Mouse (Mus musculus) WW6 (cell line): Measurements from ENCODE around the gene Creb3l1.

Experiments used
- DNase-seq: peaks from one replicate; pipeline ENCODE4 v3.0.0-alpha.2; 2013; ENCODE audit warnings: low read depth, low spot score

Creb3l1 gene

DNA sequence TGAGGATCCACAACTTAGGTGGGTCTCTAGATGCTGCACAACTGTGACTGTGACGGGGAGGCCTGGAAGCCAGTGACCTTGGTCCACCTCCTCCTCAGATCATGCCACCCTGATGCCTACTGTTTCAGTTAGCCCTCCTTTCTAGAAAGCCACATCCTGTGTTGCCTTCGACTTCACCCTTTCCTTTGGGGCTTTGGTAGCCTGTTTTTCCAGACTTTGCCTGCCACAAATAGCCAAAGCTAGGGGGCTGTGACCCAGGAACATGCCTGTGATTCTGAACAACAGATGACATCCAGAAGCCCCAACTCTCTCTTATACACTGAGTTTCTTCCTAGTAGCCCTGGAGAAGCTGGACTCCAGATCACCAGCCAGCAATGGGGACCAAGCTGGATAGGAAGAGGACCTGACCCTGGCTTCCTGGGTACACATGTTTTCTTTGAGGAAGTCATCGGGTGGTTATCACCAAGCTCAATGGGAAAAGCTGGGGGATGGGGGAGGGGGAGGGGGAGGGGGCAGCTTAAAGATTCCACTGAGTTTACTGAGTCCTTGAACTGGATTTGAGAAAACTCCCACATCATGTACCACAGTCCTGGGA is 59.6 kb downstream of the Creb3l1 start:
- no peak for DNase-seq

GRCm38 (mm10) chr2:91963443-91963932 is 60.8 kb downstream of the Creb3l1 start:
- peak; percentile 75 for DNase-seq

DNA sequence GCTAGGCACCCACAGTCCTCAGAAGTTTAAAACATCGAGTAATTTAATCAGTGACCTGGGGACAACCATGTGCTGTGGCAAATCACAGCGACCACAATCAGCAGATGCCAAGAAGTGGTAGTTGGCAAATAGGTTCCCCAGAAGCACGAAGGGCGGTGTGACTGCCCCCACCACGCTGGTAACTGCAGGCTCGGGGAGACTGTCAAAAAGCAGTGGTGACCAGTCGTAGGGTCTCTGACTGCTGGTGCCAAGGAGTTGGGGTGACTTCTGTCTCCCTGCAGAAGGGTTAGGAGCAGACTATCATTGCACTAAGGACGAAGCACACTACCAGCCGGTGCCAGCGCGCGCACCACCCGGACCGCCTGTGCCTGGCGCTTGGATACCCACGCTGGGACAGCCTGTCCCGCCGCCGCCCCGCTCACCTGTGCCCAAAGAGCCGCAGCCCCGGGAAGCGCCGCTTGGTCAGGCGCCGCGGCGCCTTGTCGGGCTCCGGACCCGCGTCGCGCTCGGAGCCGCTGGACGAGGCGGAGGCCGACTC is 61.4 kb downstream of the Creb3l1 start:
- DNase-seq = no peak

GRCm38 (mm10) chr2:91961901-91962761 is 62.2 kb downstream of the Creb3l1 start:
- no peak for DNase-seq

DNA sequence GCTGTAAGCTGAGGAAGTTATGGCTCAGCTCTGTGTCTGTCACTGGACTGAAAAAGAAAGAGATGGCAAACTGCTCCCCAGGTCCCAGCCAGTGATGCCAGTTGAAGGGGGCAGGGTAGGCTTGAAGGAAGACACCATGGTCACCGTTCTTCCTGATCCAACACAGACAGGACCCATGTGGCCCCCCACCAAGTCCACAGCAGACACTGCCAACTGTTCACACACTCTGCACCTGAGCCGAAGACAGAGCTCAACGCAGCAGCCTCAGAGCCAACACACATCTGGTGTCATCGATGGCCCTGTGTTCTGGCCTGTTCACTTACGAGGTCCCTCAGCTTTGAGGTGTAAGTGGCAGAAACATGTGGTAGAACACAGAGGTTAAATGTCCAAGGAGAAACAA is 63.8 kb downstream of the Creb3l1 start:
- DNase-seq = no peak

DNA sequence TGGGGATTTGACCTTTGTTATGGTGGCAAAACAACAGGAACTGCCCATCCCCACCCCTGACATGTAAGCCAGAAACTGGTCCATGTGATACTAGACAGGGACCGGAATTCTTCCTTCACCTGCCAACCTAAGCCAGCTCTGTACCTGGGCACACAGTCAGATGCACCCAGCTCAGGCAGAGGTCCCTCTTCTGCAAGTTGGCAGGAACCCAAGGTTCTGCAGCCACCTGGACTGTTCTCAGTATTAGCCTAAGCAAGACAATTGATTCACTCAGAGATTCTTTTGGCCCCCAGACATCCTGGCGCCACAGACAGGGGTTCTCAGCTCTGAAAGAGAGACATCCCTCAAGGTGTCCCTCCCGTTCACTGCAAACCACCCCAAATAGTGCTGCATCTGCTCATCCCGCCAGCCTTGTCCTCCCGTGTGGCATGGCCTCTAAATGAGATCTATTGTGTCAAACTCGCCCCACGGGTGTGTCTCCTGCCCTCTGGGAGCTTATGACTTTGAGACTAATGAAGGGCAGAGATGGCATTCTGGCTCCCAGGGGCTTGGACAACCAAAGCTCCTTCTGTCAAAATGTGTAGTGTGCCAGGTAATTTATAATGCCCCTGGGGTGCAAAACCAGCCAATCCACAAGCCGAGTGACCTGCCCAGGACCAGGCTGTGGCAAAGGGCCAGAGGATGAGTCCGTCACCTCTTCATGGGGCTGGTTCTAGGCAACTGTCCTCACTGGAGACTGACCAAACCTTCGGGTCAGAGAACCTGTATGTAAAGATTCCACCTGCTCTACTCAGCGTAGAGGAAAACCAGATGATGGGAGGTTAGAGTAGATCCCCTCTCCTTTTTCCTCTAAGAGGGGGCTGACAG is 64.5 kb downstream of the Creb3l1 start:
- DNase-seq = no peak

- DNase-seq = no peak
These were observed 65.4 kb downstream of the Creb3l1 start for GRCm38 (mm10) chr2:91958701-91959457.

DNA sequence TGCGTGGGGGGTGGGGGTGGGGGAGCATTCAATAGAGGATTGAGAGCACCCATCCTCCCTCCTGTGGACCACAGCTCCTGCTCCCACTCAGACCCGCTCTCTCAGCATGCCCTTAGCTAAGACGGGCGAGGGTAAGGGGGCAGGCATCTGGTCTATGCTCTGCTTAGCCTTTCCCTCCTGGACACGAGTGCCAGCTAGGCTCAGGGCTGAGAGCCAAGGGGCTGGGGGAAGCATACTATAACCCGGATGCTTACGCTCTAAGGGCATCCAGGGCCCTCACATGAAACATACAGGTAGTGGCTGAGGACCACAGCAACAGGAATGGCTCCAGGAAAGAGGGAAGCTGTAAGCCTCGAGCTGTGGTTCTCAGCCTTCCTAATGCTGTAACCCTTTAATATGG is 66.3 kb downstream of the Creb3l1 start:
- no peak for DNase-seq

DNA sequence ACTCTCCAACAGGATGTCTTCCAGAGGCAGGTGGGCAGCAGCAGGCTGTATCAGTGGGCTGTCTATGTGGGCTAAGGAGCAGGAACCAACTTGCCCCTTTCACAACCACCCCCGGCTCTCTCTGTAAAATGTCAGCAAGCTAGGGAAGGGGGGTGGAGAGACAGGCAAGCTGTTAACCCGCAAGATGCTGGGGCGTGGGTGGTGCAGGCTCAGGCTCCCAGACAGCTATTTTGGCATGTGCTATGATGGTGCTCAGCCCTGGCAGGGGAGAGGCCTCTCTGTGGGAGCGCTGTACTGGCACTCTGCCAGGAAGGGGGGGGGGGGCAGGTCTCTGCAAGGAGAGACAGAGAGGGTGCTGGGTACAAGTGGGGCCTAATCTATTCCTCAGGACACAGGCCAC is 67.2 kb downstream of the Creb3l1 start:
- no peak for DNase-seq

- DNase-seq = no peak
These were observed 68.4 kb downstream of the Creb3l1 start for GRCm38 (mm10) chr2:91955875-91956274.

- no peak for DNase-seq
These were observed 69.1 kb downstream of the Creb3l1 start for GRCm38 (mm10) chr2:91955121-91955591.

GRCm38 (mm10) chr2:91953825-91954224 is 70.5 kb downstream of the Creb3l1 start:
- DNase-seq = no peak

DNA sequence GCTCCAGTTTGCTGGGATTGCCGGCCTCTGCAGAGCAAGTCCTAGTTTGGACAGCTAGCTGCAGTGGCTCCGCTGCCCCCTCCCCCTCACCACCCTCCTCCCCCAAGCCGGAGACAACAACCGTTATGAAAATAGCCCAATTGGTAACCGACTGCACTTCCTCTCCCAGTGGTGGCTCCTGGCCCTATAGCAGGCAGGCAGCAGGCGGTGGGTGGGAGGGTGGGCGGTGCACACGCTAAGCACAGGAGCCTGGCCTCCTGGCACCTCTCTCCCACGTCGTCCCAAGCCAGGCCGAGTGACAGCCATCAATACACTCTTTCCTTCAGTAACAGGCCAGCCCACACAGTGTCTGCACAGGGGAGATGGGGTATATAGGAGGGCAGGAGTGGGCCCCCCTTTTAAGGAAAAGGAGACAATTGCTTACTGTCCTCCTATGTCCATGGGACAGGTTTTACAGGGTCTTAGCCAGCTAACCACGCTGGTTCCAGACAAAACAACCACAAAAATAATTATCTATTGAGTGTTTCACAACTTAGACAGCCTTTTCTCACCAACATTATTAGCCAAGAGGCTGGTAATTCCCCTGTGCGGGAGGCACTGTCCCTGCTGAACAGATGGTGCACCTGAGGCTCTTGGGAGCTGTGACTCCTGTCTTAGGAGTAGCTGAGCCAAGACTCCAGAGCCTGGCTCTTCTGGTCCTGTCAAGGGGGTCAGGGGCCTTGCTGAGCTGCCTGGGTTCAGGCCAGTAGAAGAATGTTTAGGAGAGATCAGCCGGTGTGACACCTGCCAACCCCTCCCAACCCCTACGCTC is 73.8 kb downstream of the Creb3l1 start:
- DNase-seq = no peak

DNA sequence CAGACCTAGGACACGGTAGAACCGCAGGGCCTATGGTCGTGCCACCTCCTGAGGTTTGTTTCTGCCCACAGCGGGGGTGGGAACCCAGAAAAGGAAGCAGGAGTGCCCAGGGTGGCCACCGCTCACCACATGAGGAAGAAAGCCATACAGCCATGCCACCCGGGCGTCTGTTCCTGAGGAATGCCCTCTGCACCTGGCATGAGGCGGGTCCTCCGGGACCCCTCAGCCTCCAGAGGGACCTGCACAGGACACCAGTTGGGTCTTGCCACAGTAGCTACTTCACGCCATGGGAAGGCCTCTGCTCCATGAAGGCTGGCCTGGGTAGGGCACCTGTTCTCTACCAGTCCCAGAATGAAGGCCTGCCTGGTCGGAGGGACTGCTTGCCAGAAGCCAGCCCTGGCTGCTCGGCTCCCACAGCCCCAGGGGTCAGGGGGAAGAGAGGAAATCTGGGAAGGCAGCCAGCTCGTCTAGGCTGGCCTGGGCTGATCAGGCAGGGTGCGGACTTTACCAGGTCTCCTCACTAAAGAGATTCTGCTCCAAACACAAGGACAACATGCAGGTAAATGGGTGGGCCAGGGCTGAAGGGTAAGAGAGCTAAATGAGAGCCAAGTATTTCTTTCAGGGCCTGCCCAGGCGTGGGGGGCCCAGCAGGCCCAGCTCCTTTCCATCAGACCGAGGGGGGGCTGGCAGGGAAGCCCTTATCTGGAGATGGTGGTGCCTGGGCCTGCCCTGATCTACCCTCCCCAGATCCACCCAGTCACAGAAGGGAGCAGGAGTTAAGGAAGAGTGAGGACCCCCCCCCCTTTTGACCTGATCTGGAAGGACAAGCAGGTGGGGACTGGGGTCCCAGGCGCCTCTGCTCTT is 74.7 kb downstream of the Creb3l1 start:
- no peak for DNase-seq

DNA sequence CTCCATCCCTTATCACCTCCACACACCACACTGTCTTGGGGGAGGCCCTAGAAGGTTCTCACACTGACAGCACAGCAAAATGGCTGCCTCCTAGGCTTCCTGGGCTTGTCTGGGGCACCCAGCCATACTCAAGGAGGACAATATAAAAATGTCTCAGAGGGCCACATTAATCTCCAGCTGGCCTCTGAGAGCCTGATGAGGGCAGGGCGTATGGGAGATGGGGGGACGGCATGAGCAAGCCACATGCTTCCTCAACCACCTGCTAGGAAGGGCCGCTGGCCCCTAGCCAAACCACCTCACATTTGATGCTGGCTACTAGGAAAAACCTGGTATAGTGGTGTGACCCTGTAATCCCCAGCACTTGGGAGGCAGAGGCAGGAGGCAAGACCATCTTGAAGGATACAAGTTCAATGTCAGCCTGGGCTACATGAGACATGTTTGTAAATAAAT is 75.5 kb downstream of the Creb3l1 start:
- DNase-seq = no peak

DNA sequence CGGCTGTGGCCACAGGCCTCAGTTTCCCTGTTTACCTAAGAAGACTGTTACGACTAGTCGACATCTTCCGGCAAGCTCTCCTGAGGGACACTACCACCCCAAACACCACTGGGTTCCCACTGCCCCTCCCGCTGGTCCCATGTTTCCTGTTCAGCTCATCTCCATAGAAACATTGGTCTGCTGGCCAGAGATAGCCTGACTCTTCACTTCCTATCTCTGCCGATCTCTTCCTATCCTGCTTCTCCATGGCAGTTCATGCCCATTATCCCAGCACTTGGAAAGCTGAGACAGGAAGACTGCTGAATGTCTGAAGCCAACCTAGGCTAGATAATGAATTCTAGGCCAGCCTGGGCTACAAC is 76.2 kb downstream of the Creb3l1 start:
- DNase-seq = no peak

- no peak for DNase-seq
These were observed 76.7 kb downstream of the Creb3l1 start for GRCm38 (mm10) chr2:91947397-91948150.

GRCm38 (mm10) chr2:91946836-91947235 is 77.5 kb downstream of the Creb3l1 start:
- no peak for DNase-seq
